Mouse (Mus musculus): Measurements from ENCODE around the gene Mtf2. TPM values are rescaled to one million over a fixed set of nuclear protein-coding genes. Genes with fewer than 3 reads are reported as not detected.
"Not testable (repeated sequence)": the region's sequence is repeated elsewhere in the genome, so short reads cannot be mapped to it uniquely, and the experiment has no call there.

Mtf2 gene
- total RNA-seq (2014; fragmentation: Nextera tagmentation), result 43.2 and 50.0 TPM in 2 replicates
- 72.6 and 87.5 TPM in 2 replicates for total RNA-seq (2017)

GRCm38 (mm10) chr5:108065465-108066411 is at the start of gene Mtf2:
TSS of gene Mtf2 (plus strand) at chr5:108065674.
- ATAC-seq (replicated peaks; ENCODE audit: low FRiP score, low TSS enrichment, poor library complexity, severe bottlenecking), result peak; percentile 94

- no peak for ATAC-seq (replicated peaks; ENCODE audit: low FRiP score, low TSS enrichment, poor library complexity, severe bottlenecking)
These were observed 48.2 kb upstream of the Mtf2 start for GRCm38 (mm10) chr5:108017232-108017631.

GRCm38 (mm10) chr5:108019367-108019766 is 46.1 kb upstream of the Mtf2 start:
- 0 out of 2 replicates have a peak, but pooled peaks have one; percentile 28 for ATAC-seq (replicated peaks; ENCODE audit: low FRiP score, low TSS enrichment, poor library complexity, severe bottlenecking)

- no peak for ATAC-seq (replicated peaks; ENCODE audit: low FRiP score, low TSS enrichment, poor library complexity, severe bottlenecking)
These were observed 44.1 kb upstream of the Mtf2 start for GRCm38 (mm10) chr5:108021346-108021745.

GRCm38 (mm10) chr5:108028230-108028629 is 37.2 kb upstream of the Mtf2 start:
- no peak for ATAC-seq (replicated peaks; ENCODE audit: low FRiP score, low TSS enrichment, poor library complexity, severe bottlenecking)

GRCm38 (mm10) chr5:108028797-108029536 is 36.5 kb upstream of the Mtf2 start:
- peak; percentile 93 for ATAC-seq (replicated peaks; ENCODE audit: low FRiP score, low TSS enrichment, poor library complexity, severe bottlenecking)

GRCm38 (mm10) chr5:108029968-108030367 is 35.5 kb upstream of the Mtf2 start:
- ATAC-seq (replicated peaks; ENCODE audit: low FRiP score, low TSS enrichment, poor library complexity, severe bottlenecking), result 0 out of 2 replicates have a peak, but pooled peaks have one; percentile 45

- ATAC-seq (replicated peaks; ENCODE audit: low FRiP score, low TSS enrichment, poor library complexity, severe bottlenecking), result no peak
These were observed 34.2 kb upstream of the Mtf2 start for GRCm38 (mm10) chr5:108031267-108031666.

GRCm38 (mm10) chr5:108034194-108034593 is 31.3 kb upstream of the Mtf2 start:
- ATAC-seq (replicated peaks; ENCODE audit: low FRiP score, low TSS enrichment, poor library complexity, severe bottlenecking), result no peak

GRCm38 (mm10) chr5:108035523-108035922 is 30.0 kb upstream of the Mtf2 start:
- ATAC-seq (replicated peaks; ENCODE audit: low FRiP score, low TSS enrichment, poor library complexity, severe bottlenecking), result no peak

- ATAC-seq (replicated peaks; ENCODE audit: low FRiP score, low TSS enrichment, poor library complexity, severe bottlenecking), result no peak
These were observed 23.4 kb upstream of the Mtf2 start for GRCm38 (mm10) chr5:108042061-108042460.

- ATAC-seq (replicated peaks; ENCODE audit: low FRiP score, low TSS enrichment, poor library complexity, severe bottlenecking), result no peak
These were observed 21.6 kb upstream of the Mtf2 start for GRCm38 (mm10) chr5:108043908-108044307.

- ATAC-seq (replicated peaks; ENCODE audit: low FRiP score, low TSS enrichment, poor library complexity, severe bottlenecking), result no peak
These were observed 15.7 kb upstream of the Mtf2 start for GRCm38 (mm10) chr5:108049711-108050268.

- ATAC-seq (replicated peaks; ENCODE audit: low FRiP score, low TSS enrichment, poor library complexity, severe bottlenecking), result no peak
These were observed 14.4 kb upstream of the Mtf2 start for GRCm38 (mm10) chr5:108051026-108051425.

GRCm38 (mm10) chr5:108051727-108052126 is 13.7 kb upstream of the Mtf2 start:
- ATAC-seq (replicated peaks; ENCODE audit: low FRiP score, low TSS enrichment, poor library complexity, severe bottlenecking), result not testable (repeated sequence)

- no peak for ATAC-seq (replicated peaks; ENCODE audit: low FRiP score, low TSS enrichment, poor library complexity, severe bottlenecking)
These were observed 13.3 kb upstream of the Mtf2 start for GRCm38 (mm10) chr5:108052200-108052599.

- ATAC-seq (replicated peaks; ENCODE audit: low FRiP score, low TSS enrichment, poor library complexity, severe bottlenecking), result no peak
These were observed 11.9 kb upstream of the Mtf2 start for GRCm38 (mm10) chr5:108053566-108053965.

- ATAC-seq (replicated peaks; ENCODE audit: low FRiP score, low TSS enrichment, poor library complexity, severe bottlenecking), result no peak
These were observed 5.1 kb upstream of the Mtf2 start for GRCm38 (mm10) chr5:108060413-108060812.

- no peak for ATAC-seq (replicated peaks; ENCODE audit: low FRiP score, low TSS enrichment, poor library complexity, severe bottlenecking)
These were observed 6.8 kb downstream of the Mtf2 start for GRCm38 (mm10) chr5:108072301-108072700.

- ATAC-seq (replicated peaks; ENCODE audit: low FRiP score, low TSS enrichment, poor library complexity, severe bottlenecking), result no peak
These were observed 10.8 kb downstream of the Mtf2 start for GRCm38 (mm10) chr5:108076241-108076640.

Data from megakaryocyte-erythroid progenitor cell, adult 5-6 weeks (primary cell).